Mouse (Mus musculus) ES-Bruce4 (cell line): ENCODE data around the gene Lcn6.

Source experiments
- CTCF ChIP-seq: IDR thresholded peaks from one replicate; pipeline ENCODE4 v1.8.1; 2011; ENCODE audit warnings: low read depth, low read length
- EP300 ChIP-seq: IDR thresholded peaks from 2 replicates; pipeline ENCODE4 v1.6.1; 2011; ENCODE audit warnings: low read depth, low read length; ENCODE audit not compliant: insufficient read depth
- POLR2A ChIP-seq: IDR thresholded peaks from one replicate; pipeline ENCODE4 v1.8.1; 2011; ENCODE audit warnings: low read length; ENCODE audit not compliant: insufficient read depth

DNA sequence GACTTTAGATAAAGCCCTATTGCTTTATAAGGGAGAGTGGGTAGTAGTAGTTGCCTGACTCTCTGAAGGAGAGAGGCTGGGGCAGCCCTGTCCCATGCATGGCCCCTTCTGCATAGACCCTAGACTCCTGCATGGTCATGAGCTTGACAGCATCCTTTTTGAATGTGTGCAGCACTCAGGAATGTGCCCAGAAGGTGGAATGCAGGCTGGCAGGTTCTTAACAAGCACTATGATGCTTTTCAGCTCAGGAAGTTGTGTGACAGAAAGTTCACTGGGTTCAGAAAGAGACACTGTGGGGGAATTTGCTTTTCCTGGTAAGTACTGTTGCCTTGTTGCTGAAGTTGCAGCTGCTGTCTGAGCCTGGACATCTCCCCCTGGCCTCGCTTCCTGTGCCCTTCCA, 22.1 kb upstream of the Lcn6 start:
- TF ChIP-seq CTCF (no peak), POLR2A (no peak), EP300 (no peak)
